Mouse (Mus musculus): ENCODE data around the gene Gnpat. TPM values are rescaled to one million over a fixed set of nuclear protein-coding genes. Genes with fewer than 3 reads are reported as not detected.
A peak's percentile ranks its signal among the peaks of the same experiment; 100 is the strongest.

The Gnpat gene
- polyA plus RNA-seq, 1 experiment from 2014 or later = 103 TPM

DNA sequence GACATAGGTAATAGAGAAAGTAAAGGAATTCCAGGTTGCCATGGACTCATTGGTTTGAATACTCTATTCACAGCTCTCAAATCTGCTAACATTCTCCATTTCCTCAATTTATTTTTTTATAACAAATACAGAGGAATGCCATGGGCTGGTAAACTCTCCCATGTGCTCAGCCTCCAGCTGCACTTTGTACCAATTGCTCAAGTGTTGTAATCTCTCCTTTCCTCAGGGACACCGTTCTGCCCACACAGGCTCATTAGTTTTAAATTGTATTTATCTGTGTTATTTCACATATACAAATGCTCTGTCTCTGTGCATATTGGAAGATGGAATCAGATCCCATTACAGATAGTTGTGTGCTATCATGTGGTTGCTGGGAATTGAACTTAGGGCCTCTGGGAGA is 9.3 kb upstream of the Gnpat start:
- Histone ChIP-seq H3K36me3 (ENCODE audit: control insufficient read depth, insufficient read depth, low read length) (peaks cover 59% of the 10 kb centered on the region), H3K4me1 (replicated peaks; ENCODE audit: control insufficient read depth, insufficient read depth, low read length) (no peaks in the 10 kb centered on the region), H3K4me3 (ENCODE audit: low read depth, low read length) (no peak overlapping the region), H3K27me3 (replicated peaks; ENCODE audit: control insufficient read depth, insufficient read depth, low read length) (no peaks in the 10 kb centered on the region), H3K27ac (ENCODE audit: low read depth) (no peak overlapping the region), H3K4me2 (ENCODE audit: low read length) (no peak overlapping the region), H3K9ac (ENCODE audit: low read length) (no peak overlapping the region), H3K9me3 (ENCODE audit: control insufficient read depth, low read length) (peaks cover 50% of the 10 kb centered on the region)
- DNase-seq (ENCODE audit: low spot score) (no peak), ATAC-seq (replicated peaks; ENCODE audit: low FRiP score, low TSS enrichment, low read depth) (no peak)
- WGBS = 95% methylated on average over 1 of the region's 1 CpGs

DNA sequence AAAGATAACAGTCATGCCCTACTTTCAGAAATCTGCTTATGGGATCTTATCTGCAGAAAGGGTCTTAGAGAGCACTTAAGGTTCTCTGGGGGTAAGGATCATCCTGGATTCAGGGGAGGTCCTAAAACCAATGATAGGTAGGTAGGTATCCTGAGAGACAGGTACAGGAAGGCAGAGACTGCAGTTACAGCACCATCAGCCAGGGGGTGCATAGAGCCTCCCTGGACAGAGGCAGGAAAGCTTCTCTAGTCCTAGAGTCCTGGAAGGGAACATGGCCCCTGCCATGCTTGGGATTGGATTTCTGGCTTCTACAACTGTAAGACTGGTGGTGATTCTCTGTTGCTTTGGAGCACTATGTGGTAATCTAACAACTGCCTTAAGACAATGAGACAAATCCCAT is 3.4 kb upstream of the Gnpat start:
- Histone ChIP-seq H3K27ac (ENCODE audit: low read depth) (no peak overlapping the region), H3K4me3 (ENCODE audit: low read depth, low read length) (no peak overlapping the region), H3K9ac (ENCODE audit: low read length) (no peak overlapping the region), H3K9me3 (ENCODE audit: control insufficient read depth, low read length) (peaks cover 29% of the 10 kb centered on the region), H3K36me3 (ENCODE audit: control insufficient read depth, insufficient read depth, low read length) (peaks cover 65% of the 10 kb centered on the region), H3K27me3 (replicated peaks; ENCODE audit: control insufficient read depth, insufficient read depth, low read length) (no peaks in the 10 kb centered on the region), H3K4me2 (ENCODE audit: low read length) (no peak overlapping the region), H3K4me1 (replicated peaks; ENCODE audit: control insufficient read depth, insufficient read depth, low read length) (peaks cover 11% of the 10 kb centered on the region)
- no peak for ATAC-seq (replicated peaks; ENCODE audit: low FRiP score, low TSS enrichment, low read depth)
- no peak for DNase-seq (ENCODE audit: low spot score)

DNA sequence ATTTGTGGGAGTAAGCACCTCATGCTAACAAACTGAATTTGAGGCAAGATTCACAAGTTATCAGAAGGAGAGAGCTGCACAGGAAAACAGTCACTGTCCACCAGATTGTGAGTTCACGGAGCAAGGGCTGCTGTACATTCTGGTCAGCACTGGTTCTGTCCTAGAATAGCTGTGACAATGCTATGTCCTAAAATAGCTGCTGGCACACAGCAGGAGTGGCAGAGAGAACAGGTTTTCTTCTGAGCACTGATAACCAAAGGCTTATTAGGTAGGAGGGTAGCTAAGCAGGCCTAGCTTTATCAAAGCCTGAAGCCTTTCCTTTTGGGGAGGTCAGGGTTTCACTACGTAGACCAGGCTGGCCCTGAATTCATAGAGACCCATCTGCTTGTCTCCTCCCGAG is 2.6 kb upstream of the Gnpat start:
- Histone ChIP-seq H3K27ac (ENCODE audit: low read depth) (no peak overlapping the region), H3K36me3 (ENCODE audit: control insufficient read depth, insufficient read depth, low read length) (peaks cover 58% of the 10 kb centered on the region), H3K9ac (ENCODE audit: low read length) (no peak overlapping the region), H3K27me3 (replicated peaks; ENCODE audit: control insufficient read depth, insufficient read depth, low read length) (no peaks in the 10 kb centered on the region), H3K4me2 (ENCODE audit: low read length) (no peak overlapping the region), H3K9me3 (ENCODE audit: control insufficient read depth, low read length) (peaks cover 22% of the 10 kb centered on the region), H3K4me1 (replicated peaks; ENCODE audit: control insufficient read depth, insufficient read depth, low read length) (peaks cover 11% of the 10 kb centered on the region), H3K4me3 (ENCODE audit: low read depth, low read length) (no peak overlapping the region)
- ATAC-seq (replicated peaks; ENCODE audit: low FRiP score, low TSS enrichment, low read depth) (no peak), DNase-seq (ENCODE audit: low spot score) (no peak)
- WGBS = 92% methylated on average over 3 of the region's 3 CpGs

DNA sequence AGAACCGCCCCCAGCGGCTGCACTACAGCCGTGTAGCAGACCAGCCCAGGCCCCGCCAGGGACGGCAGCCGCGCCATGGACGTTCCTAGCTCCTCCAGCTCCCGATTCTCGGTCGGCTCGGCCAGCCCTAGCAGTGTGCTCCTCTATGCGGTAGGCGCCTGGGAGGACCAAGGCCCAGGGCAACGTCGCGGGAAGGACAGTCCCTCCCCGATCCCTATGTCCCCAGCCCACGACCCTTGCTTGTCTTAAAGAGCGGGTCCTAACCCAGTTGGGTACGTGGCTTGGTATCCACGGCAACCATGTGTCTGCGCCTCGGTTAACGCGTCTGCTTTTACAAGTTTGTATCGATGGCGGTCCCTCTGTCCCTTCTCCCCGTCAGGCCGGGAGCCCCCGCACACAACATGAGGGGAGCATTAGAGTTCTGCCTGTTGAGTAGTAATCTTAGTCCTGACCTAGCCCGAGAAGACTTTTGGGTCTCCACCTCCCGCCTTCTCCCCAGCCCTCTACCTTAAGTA is 387 bp downstream of the Gnpat start:
- H3K9ac ChIP-seq (ENCODE audit: low read length) = peak overlapping the region; percentile 97
- peak overlapping the region; percentile 71 for H3K4me2 ChIP-seq (ENCODE audit: low read length)
- peaks cover 11% of the 10 kb centered on the region for H3K4me1 ChIP-seq (replicated peaks; ENCODE audit: control insufficient read depth, insufficient read depth, low read length)
- H3K27ac ChIP-seq (ENCODE audit: low read depth) = peak overlapping the region; percentile 92
- no peaks in the 10 kb centered on the region for H3K27me3 ChIP-seq (replicated peaks; ENCODE audit: control insufficient read depth, insufficient read depth, low read length)
- peak; percentile 81 for ATAC-seq (replicated peaks; ENCODE audit: low FRiP score, low TSS enrichment, low read depth)
- no peak for DNase-seq (ENCODE audit: low spot score)
- WGBS = under 1% methylated on average over 33 of the region's 33 CpGs
- H3K36me3 ChIP-seq (ENCODE audit: control insufficient read depth, insufficient read depth, low read length) = peaks cover 30% of the 10 kb centered on the region
- no peaks in the 10 kb centered on the region for H3K9me3 ChIP-seq (ENCODE audit: control insufficient read depth, low read length)
- H3K4me3 ChIP-seq (ENCODE audit: low read depth, low read length) = peak overlapping the region; percentile 96

DNA sequence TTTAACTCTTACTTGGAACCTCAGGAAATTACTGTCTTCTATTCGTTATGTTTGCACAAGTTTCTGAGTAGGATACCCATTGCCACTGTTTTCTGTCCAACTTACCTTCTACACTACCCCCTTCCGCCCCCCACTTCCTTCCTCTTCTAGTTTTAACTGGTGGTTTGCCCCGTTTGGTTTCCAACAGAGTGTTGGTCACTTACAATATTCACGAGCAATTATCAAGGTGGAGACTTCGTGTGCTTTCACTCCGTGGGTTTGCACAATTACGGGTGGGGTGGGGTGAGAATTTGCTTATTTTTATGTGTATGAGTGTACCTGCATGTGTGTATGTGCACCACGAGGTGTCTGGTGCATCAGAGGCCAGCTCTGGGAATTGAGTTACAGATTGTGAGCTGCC is 896 bp downstream of the Gnpat start:
- 12% methylated on average over 8 of the region's 8 CpGs for WGBS

DNA sequence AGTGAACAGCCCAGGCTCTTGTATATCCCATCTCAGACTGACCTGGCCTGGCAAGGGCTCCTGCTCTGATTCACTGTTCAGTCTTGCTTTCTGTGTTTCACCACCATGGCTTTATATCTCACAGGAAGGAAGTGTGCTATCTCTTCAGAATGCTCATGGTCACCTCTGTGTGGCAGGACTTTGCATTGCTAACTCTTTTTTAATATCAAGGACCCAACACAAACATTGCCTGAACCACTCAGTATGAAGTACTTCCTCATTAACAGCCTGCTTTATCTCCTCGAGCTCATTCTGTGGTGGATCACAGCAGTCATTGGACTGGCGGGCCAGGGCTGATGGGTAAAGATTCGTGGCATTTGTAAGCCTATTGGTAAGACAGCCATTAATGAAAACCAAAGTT is 3.8 kb downstream of the Gnpat start:
- no peak for ATAC-seq (replicated peaks; ENCODE audit: low FRiP score, low TSS enrichment, low read depth)
- 70% methylated on average over 3 of the region's 3 CpGs for WGBS
- Histone ChIP-seq H3K27me3 (replicated peaks; ENCODE audit: control insufficient read depth, insufficient read depth, low read length) (no peaks in the 10 kb centered on the region), H3K9me3 (ENCODE audit: control insufficient read depth, low read length) (no peaks in the 10 kb centered on the region), H3K9ac (ENCODE audit: low read length) (no peak overlapping the region), H3K4me2 (ENCODE audit: low read length) (no peak overlapping the region), H3K27ac (ENCODE audit: low read depth) (no peak overlapping the region), H3K4me1 (replicated peaks; ENCODE audit: control insufficient read depth, insufficient read depth, low read length) (peaks cover 8% of the 10 kb centered on the region), H3K4me3 (ENCODE audit: low read depth, low read length) (no peak overlapping the region), H3K36me3 (ENCODE audit: control insufficient read depth, insufficient read depth, low read length) (peaks cover 10% of the 10 kb centered on the region)
- no peak for DNase-seq (ENCODE audit: low spot score)

More for the DNA sequence above, 896 bp downstream of the Gnpat start:
- Histone ChIP-seq H3K9me3 (ENCODE audit: control insufficient read depth, low read length) (no peaks in the 10 kb centered on the region), H3K27ac (ENCODE audit: low read depth) (peak overlapping the region; percentile 92; the same call in 1 of the 2 replicates), H3K27me3 (replicated peaks; ENCODE audit: control insufficient read depth, insufficient read depth, low read length) (no peaks in the 10 kb centered on the region), H3K4me2 (ENCODE audit: low read length) (peak overlapping the region; percentile 71), H3K4me3 (ENCODE audit: low read depth, low read length) (peak overlapping the region; percentile 96), H3K36me3 (ENCODE audit: control insufficient read depth, insufficient read depth, low read length) (peaks cover 25% of the 10 kb centered on the region), H3K9ac (ENCODE audit: low read length) (peak overlapping the region; percentile 97), H3K4me1 (replicated peaks; ENCODE audit: control insufficient read depth, insufficient read depth, low read length) (peaks cover 11% of the 10 kb centered on the region)
- DNase-seq (ENCODE audit: low spot score) = peak; percentile 56
- no peak for ATAC-seq (replicated peaks; ENCODE audit: low FRiP score, low TSS enrichment, low read depth)

DNA sequence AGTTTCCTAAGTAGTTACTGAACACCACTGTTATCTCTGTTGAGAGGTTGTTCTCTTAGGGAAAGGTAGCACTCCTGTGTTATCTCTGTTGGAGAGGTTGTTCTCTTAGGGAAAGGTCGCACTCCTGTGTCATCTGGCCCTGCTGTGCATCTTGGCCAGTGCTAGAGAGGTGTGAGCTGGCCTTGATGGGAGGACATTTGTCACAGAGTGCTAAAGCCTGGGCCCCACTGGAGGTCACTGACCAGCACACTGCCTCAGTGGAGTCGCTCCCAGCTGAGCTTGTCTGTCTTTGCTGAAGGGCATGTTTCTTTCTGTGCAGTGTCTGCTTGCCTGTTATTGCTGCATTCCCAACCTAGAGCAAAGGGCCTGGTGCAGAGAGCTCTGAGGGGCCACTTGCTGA is 4.3 kb downstream of the Gnpat start:
- peaks cover 6% of the 10 kb centered on the region for H3K4me1 ChIP-seq (replicated peaks; ENCODE audit: control insufficient read depth, insufficient read depth, low read length)
- DNase-seq (ENCODE audit: low spot score) (no peak), ATAC-seq (replicated peaks; ENCODE audit: low FRiP score, low TSS enrichment, low read depth) (no peak)
- no peaks in the 10 kb centered on the region for H3K9me3 ChIP-seq (ENCODE audit: control insufficient read depth, low read length)
- peaks cover 15% of the 10 kb centered on the region for H3K36me3 ChIP-seq (ENCODE audit: control insufficient read depth, insufficient read depth, low read length)
- H3K27ac ChIP-seq (ENCODE audit: low read depth) = no peak overlapping the region
- no peak overlapping the region for H3K9ac ChIP-seq (ENCODE audit: low read length)
- H3K4me2 ChIP-seq (ENCODE audit: low read length) = no peak overlapping the region
- no peaks in the 10 kb centered on the region for H3K27me3 ChIP-seq (replicated peaks; ENCODE audit: control insufficient read depth, insufficient read depth, low read length)
- WGBS = 50% methylated on average over 2 of the region's 2 CpGs
- no peak overlapping the region for H3K4me3 ChIP-seq (ENCODE audit: low read depth, low read length)

DNA sequence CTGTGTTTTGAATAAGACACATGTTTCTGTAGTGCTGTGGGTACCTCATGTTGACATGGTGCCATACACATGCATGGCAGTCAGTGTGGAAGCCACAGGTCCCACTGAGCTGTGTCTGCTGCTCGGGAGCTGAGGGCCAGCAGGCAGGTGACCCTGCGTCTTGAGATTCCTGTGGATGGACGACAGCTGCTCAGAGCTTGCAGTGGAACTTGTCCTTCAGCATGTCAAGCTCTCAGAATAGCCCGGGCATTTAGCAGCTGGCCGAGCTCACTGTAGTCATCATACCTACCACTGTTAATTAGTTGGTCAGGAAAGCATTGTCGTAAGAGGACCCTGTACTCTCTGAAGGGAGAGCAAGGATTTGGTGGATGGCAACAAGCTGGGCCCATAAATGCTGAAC is 6.9 kb downstream of the Gnpat start:
- H3K9ac ChIP-seq (ENCODE audit: low read length) = no peak overlapping the region
- H3K9me3 ChIP-seq (ENCODE audit: control insufficient read depth, low read length) = no peaks in the 10 kb centered on the region
- no peaks in the 10 kb centered on the region for H3K27me3 ChIP-seq (replicated peaks; ENCODE audit: control insufficient read depth, insufficient read depth, low read length)
- DNase-seq (ENCODE audit: low spot score) (no peak), ATAC-seq (replicated peaks; ENCODE audit: low FRiP score, low TSS enrichment, low read depth) (no peak)
- H3K4me3 ChIP-seq (ENCODE audit: low read depth, low read length) = no peak overlapping the region
- no peaks in the 10 kb centered on the region; the same call in 1 of the 2 replicates for H3K4me1 ChIP-seq (replicated peaks; ENCODE audit: control insufficient read depth, insufficient read depth, low read length)
- no peak overlapping the region for H3K4me2 ChIP-seq (ENCODE audit: low read length)
- no peak overlapping the region for H3K27ac ChIP-seq (ENCODE audit: low read depth)
- WGBS = 77% methylated on average over 6 of the region's 6 CpGs
- peaks cover 40% of the 10 kb centered on the region for H3K36me3 ChIP-seq (ENCODE audit: control insufficient read depth, insufficient read depth, low read length)

DNA sequence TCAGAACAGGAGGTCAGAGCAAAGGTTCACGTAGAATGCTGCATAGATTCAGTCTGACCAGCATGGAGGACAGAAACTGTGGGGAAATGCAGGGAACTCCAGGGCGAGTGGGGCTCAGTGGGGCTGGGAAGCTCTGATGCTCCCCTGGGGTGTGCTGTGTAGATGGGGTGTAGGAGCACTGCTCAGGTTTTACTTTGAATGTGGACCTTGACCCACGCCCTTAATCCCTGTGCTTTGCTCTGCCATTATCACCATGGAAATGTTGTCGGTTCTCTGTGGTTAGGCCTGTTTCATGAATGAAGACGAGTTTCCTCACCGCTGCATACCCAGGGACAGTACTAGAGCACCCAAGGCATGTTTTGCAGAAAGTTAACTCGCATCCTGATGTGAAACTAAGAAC is 8.6 kb downstream of the Gnpat start:
- ATAC-seq (replicated peaks; ENCODE audit: low FRiP score, low TSS enrichment, low read depth) (no peak), DNase-seq (ENCODE audit: low spot score) (no peak)
- no peak overlapping the region for H3K9ac ChIP-seq (ENCODE audit: low read length)
- no peak overlapping the region for H3K4me3 ChIP-seq (ENCODE audit: low read depth, low read length)
- no peak overlapping the region for H3K4me2 ChIP-seq (ENCODE audit: low read length)
- 86% methylated on average over 7 of the region's 7 CpGs for WGBS
- no peaks in the 10 kb centered on the region for H3K9me3 ChIP-seq (ENCODE audit: control insufficient read depth, low read length)
- H3K27ac ChIP-seq (ENCODE audit: low read depth) = no peak overlapping the region
- peaks cover 56% of the 10 kb centered on the region for H3K36me3 ChIP-seq (ENCODE audit: control insufficient read depth, insufficient read depth, low read length)
- no peaks in the 10 kb centered on the region for H3K27me3 ChIP-seq (replicated peaks; ENCODE audit: control insufficient read depth, insufficient read depth, low read length)
- no peaks in the 10 kb centered on the region for H3K4me1 ChIP-seq (replicated peaks; ENCODE audit: control insufficient read depth, insufficient read depth, low read length)

Data from intestine, embryonic 14.5 days (tissue).